Mouse (Mus musculus): ENCODE measurements at regions not wholly inside any gene's neighbourhood (a gene's known extent, or its start where the extent isn't known, plus 50 kb on each side); places are given as distances from the start of the nearest gene placed in this dataset.
"Not testable (repeated sequence)": the region's sequence is repeated elsewhere in the genome, so short reads cannot be mapped to it uniquely, and the experiment has no call there.

GRCm38 (mm10) chr6:68252730-68253129, 717.1 kb upstream of the Tacstd2 start:
- TF ChIP-seq CTCF (IDR thresholded peaks at IDR 0.05; ENCODE audit: low read depth) = no peak

GRCm38 (mm10) chr6:68251320-68251719, 715.7 kb upstream of the Tacstd2 start:
- ATAC-seq; H3K4me2 ChIP-seq (replicated peaks; ENCODE audit: low read depth); H3K9ac ChIP-seq (ENCODE audit: low read depth, low read length); H3K9me3 ChIP-seq (ENCODE audit: control insufficient read depth); H3K4me1 ChIP-seq (replicated peaks; ENCODE audit: control insufficient read depth, insufficient read depth, low read length); H3K4me3 ChIP-seq (ENCODE audit: low read depth, low read length); H3K27me3 ChIP-seq (replicated peaks; ENCODE audit: control insufficient read depth, insufficient read depth, low read length); H3K27ac ChIP-seq (ENCODE audit: low read depth, low read length); H3K36me3 ChIP-seq (ENCODE audit: control insufficient read depth, insufficient read depth): not testable (repeated sequence)
- WGBS = no CpG with 5 or more reads among the region's 8 CpGs

More at GRCm38 (mm10) chr6:68252730-68253129, 717.1 kb upstream of the Tacstd2 start:
- Histone ChIP-seq H3K4me2 (replicated peaks; ENCODE audit: low read depth) (no peak overlapping the region), H3K27ac (ENCODE audit: low read depth, low read length) (no peak overlapping the region), H3K4me3 (ENCODE audit: low read depth, low read length) (no peak overlapping the region), H3K9me3 (ENCODE audit: control insufficient read depth) (no peaks in the 10 kb centered on the region), H3K4me1 (replicated peaks; ENCODE audit: control insufficient read depth, insufficient read depth, low read length) (no peaks in the 10 kb centered on the region), H3K9ac (ENCODE audit: low read depth, low read length) (no peak overlapping the region), H3K27me3 (replicated peaks; ENCODE audit: control insufficient read depth, insufficient read depth, low read length) (no peaks in the 10 kb centered on the region), H3K36me3 (ENCODE audit: control insufficient read depth, insufficient read depth) (no peaks in the 10 kb centered on the region)
- no peak for ATAC-seq

GRCm38 (mm10) chr6:68250392-68250791, 714.8 kb upstream of the Tacstd2 start:
- not testable (repeated sequence) for H3K9ac ChIP-seq (ENCODE audit: low read depth, low read length); H3K9me3 ChIP-seq (ENCODE audit: control insufficient read depth); H3K4me2 ChIP-seq (replicated peaks; ENCODE audit: low read depth); ATAC-seq; H3K36me3 ChIP-seq (ENCODE audit: control insufficient read depth, insufficient read depth); H3K4me1 ChIP-seq (replicated peaks; ENCODE audit: control insufficient read depth, insufficient read depth, low read length); H3K27me3 ChIP-seq (replicated peaks; ENCODE audit: control insufficient read depth, insufficient read depth, low read length); H3K4me3 ChIP-seq (ENCODE audit: low read depth, low read length); H3K27ac ChIP-seq (ENCODE audit: low read depth, low read length)
- WGBS = 84% methylated on average over 2 of the region's 2 CpGs

- 85% methylated on average over 8 of the region's 10 CpGs for WGBS
Measured at GRCm38 (mm10) chr6:68249259-68249658, 713.7 kb upstream of the Tacstd2 start.

GRCm38 (mm10) chr6:68248018-68248533, 712.5 kb upstream of the Tacstd2 start:
- ATAC-seq; H3K36me3 ChIP-seq (ENCODE audit: control insufficient read depth, insufficient read depth); H3K4me1 ChIP-seq (replicated peaks; ENCODE audit: control insufficient read depth, insufficient read depth, low read length); H3K4me2 ChIP-seq (replicated peaks; ENCODE audit: low read depth); H3K27ac ChIP-seq (ENCODE audit: low read depth, low read length); H3K9me3 ChIP-seq (ENCODE audit: control insufficient read depth); H3K9ac ChIP-seq (ENCODE audit: low read depth, low read length); H3K27me3 ChIP-seq (replicated peaks; ENCODE audit: control insufficient read depth, insufficient read depth, low read length); H3K4me3 ChIP-seq (ENCODE audit: low read depth, low read length): not testable (repeated sequence)
- WGBS = 93% methylated on average over 17 of the region's 19 CpGs

More at GRCm38 (mm10) chr6:68249259-68249658, 713.7 kb upstream of the Tacstd2 start:
- not testable (repeated sequence) for H3K4me1 ChIP-seq (replicated peaks; ENCODE audit: control insufficient read depth, insufficient read depth, low read length); H3K4me2 ChIP-seq (replicated peaks; ENCODE audit: low read depth); H3K9ac ChIP-seq (ENCODE audit: low read depth, low read length); ATAC-seq; H3K9me3 ChIP-seq (ENCODE audit: control insufficient read depth); H3K27ac ChIP-seq (ENCODE audit: low read depth, low read length); H3K27me3 ChIP-seq (replicated peaks; ENCODE audit: control insufficient read depth, insufficient read depth, low read length); H3K4me3 ChIP-seq (ENCODE audit: low read depth, low read length); H3K36me3 ChIP-seq (ENCODE audit: control insufficient read depth, insufficient read depth)

DNA sequence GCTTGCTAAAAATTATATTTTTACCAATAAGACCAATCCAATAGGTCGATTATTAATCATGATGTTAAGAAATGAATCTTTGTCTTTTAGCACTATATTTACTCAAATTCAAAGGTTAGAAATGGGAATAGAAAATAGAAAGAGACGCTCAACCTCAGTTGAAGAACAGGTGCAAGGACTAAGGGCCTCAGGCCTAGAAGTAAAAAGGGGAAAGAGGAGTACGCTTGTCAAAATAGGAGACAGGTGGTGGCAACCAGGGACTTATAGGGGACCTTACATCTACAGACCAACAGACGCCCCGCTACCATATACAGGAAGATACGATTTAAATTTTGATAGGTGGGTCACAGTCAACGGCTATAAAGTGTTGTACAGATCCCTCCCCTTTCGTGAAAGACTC, 707.2 kb upstream of the Tacstd2 start:
- H3K4me2 ChIP-seq (replicated peaks; ENCODE audit: low read depth); H3K9me3 ChIP-seq (ENCODE audit: control insufficient read depth); H3K4me1 ChIP-seq (replicated peaks; ENCODE audit: control insufficient read depth, insufficient read depth, low read length); H3K36me3 ChIP-seq (ENCODE audit: control insufficient read depth, insufficient read depth); H3K4me3 ChIP-seq (ENCODE audit: low read depth, low read length); ATAC-seq; H3K27me3 ChIP-seq (replicated peaks; ENCODE audit: control insufficient read depth, insufficient read depth, low read length); H3K9ac ChIP-seq (ENCODE audit: low read depth, low read length); H3K27ac ChIP-seq (ENCODE audit: low read depth, low read length): not testable (repeated sequence)
- no CpG with 5 or more reads among the region's 8 CpGs for WGBS

DNA sequence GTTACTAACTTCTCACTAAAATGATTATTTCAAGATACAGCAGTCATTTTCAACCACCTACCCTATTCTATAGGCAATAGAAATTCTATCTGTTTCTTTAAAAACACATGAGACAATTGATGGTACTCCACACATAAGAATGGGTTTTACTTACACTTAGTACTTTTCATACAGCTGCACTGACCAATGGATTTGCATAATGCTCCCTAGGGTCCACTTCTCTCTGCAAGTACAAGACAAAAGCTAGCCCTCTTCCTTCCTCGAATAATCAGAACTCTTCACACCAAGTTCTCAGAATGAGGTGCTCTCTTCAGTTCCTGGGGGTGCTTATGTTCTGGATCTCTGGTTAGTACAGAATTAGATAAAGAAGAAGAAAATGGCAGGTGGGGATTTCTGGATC, 684.1 kb upstream of the Tacstd2 start:
- no peak for TF ChIP-seq CTCF (IDR thresholded peaks at IDR 0.05; ENCODE audit: low read depth)
- Histone ChIP-seq H3K27me3 (replicated peaks; ENCODE audit: control insufficient read depth, insufficient read depth, low read length) (no peaks in the 10 kb centered on the region), H3K9me3 (ENCODE audit: control insufficient read depth) (no peaks in the 10 kb centered on the region), H3K4me2 (replicated peaks; ENCODE audit: low read depth) (no peak overlapping the region), H3K9ac (ENCODE audit: low read depth, low read length) (no peak overlapping the region), H3K4me3 (ENCODE audit: low read depth, low read length) (no peak overlapping the region), H3K27ac (ENCODE audit: low read depth, low read length) (no peak overlapping the region), H3K4me1 (replicated peaks; ENCODE audit: control insufficient read depth, insufficient read depth, low read length) (no peaks in the 10 kb centered on the region), H3K36me3 (ENCODE audit: control insufficient read depth, insufficient read depth) (no peaks in the 10 kb centered on the region)
- 62% methylated on average over 1 of the region's 1 CpGs for WGBS
- no peak for ATAC-seq

Data from intestine, postnatal 0 days (tissue).